Mouse (Mus musculus): Measurements from ENCODE around the gene Suds3.

DNA sequence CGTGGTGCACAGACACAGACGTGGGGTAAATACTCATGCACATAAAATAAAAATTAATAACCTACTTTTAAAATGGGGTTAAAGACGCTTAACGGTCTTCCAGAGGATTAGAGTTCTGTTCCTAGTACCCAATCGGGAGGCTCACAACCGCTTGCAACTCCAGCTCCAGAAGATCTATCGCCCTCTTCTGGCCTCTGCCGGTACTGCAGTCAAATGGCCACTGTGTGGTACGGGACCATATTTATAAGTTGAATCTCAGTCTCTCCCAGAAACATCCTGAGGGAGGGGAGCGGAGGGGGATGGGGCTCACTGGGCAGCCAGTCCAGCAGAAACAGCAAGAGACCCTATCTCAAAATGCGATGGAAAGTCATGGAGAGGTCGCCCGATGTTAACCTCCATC is 47.7 kb downstream of the Suds3 start:
- TF ChIP-seq CTCF (IDR thresholded peaks at IDR 0.05; ENCODE audit: insufficient read depth, low read length), result peak; percentile 49
- TF ChIP-seq POLR2A (IDR thresholded peaks at IDR 0.05; ENCODE audit: borderline replicate concordance, extremely low read depth, low read depth, low read length), result no peak

Data from lung, adult 2 months (tissue).